Comparison of ENCODE assay signal across 21 mouse cellular contexts in the genomic region with DNA sequence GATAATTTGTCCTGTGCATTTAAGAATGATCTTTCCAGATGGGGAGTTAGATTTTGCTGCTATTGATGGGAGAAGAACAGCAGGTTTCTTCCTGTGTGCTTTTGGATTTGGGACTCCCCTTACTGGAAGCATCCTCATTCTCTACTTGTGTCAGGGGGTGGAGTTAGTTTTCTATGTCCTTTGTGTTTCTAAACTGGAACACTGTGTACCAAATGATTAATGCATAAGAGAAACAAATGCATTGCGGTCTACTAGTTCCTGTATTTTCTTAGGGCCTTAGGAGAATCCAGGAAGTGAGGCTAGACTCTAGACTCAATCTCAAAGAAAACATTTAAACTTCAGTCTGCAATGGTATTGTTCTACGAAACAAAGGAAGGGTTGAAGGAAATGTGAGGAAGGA.
"Had no signal": no experiment of that assay in that cellular context is flagged by ENCODE, and none has a peak within 500 bp of the region (broad histone marks: within the 10 kb centered on the region; RNA-seq: fewer than 3 reads in every experiment).

No protein-coding gene starts in this region.

- H3K9me3 ChIP-seq: liver, embryonic 13.5 days; liver, embryonic 15.5 days; lung, embryonic 15.5 days; midbrain, embryonic 10.5 days; midbrain, embryonic 12.5 days; neural tube, embryonic 13.5 days; neural tube, embryonic 15.5 days; stomach, embryonic 15.5 days had no signal

- H3K27ac ChIP-seq: liver, embryonic 13.5 days; liver, embryonic 15.5 days; lung, embryonic 15.5 days; midbrain, embryonic 10.5 days; midbrain, embryonic 12.5 days; neural tube, embryonic 13.5 days; neural tube, embryonic 15.5 days; stomach, embryonic 15.5 days; stomach, postnatal 0 days had no signal

- ATAC-seq: midbrain, embryonic 16.5 days had no signal

- H3K36me3 ChIP-seq: liver, embryonic 13.5 days; liver, embryonic 15.5 days; lung, embryonic 15.5 days; midbrain, embryonic 10.5 days; midbrain, embryonic 12.5 days; neural tube, embryonic 13.5 days; neural tube, embryonic 15.5 days; stomach, embryonic 15.5 days had no signal

- DNase-seq: liver, embryonic 13.5 days; lung, adult 18-20 months; lung, postnatal 10 days; lung, postnatal 4 days; midbrain, embryonic 14.5 days; retina, postnatal 1 day; right cerebral cortex, adult 18-20 months; right cerebral cortex, postnatal 25 days; thymus, adult 2 months; thymus, postnatal 25 days; thymus, postnatal 4 days had no signal

- H3K4me2 ChIP-seq: liver, embryonic 13.5 days; liver, embryonic 15.5 days; lung, embryonic 15.5 days; midbrain, embryonic 12.5 days; neural tube, embryonic 13.5 days; neural tube, embryonic 15.5 days; stomach, embryonic 15.5 days had no signal

- H3K27me3 ChIP-seq: liver, embryonic 13.5 days; liver, embryonic 15.5 days; lung, embryonic 15.5 days; midbrain, embryonic 12.5 days; neural tube, embryonic 13.5 days; neural tube, embryonic 15.5 days; stomach, embryonic 15.5 days had no signal

- H3K4me3 ChIP-seq: liver, embryonic 13.5 days; liver, embryonic 15.5 days; lung, embryonic 15.5 days; midbrain, embryonic 10.5 days; midbrain, embryonic 12.5 days; myocyte; neural tube, embryonic 13.5 days; neural tube, embryonic 15.5 days; stomach, embryonic 15.5 days had no signal

- H3K9ac ChIP-seq: liver, embryonic 13.5 days; liver, embryonic 15.5 days; lung, embryonic 15.5 days; midbrain, embryonic 12.5 days; neural tube, embryonic 13.5 days; neural tube, embryonic 15.5 days; stomach, embryonic 15.5 days had no signal

- H3K4me1 ChIP-seq: liver, embryonic 13.5 days; liver, embryonic 15.5 days; lung, embryonic 15.5 days; midbrain, embryonic 10.5 days; midbrain, embryonic 12.5 days; neural tube, embryonic 15.5 days; stomach, embryonic 15.5 days had no signal
